Mouse (Mus musculus): Measurements from ENCODE around the gene Rln1. TPM values are rescaled to one million over a fixed set of nuclear protein-coding genes. Genes with fewer than 3 reads are reported as not detected.
A peak's percentile ranks its signal among the peaks of the same experiment; 100 is the strongest.

Gene Rln1
- total RNA-seq, 1 experiment: 3.4 TPM

GRCm38 (mm10) chr19:29368041-29368440, 33.6 kb upstream of the Rln1 start:
- DNase-seq (ENCODE audit: low read depth, low spot score): no peak
- Histone ChIP-seq H3K36me3 (ENCODE audit: control insufficient read depth, insufficient read depth, low read length, poor library complexity, severe bottlenecking) (no peaks in the 10 kb centered on the region), H3K27ac (ENCODE audit: insufficient read depth, low read depth, low read length, poor library complexity, severe bottlenecking) (no peak overlapping the region), H3K9ac (ENCODE audit: insufficient read depth, low read depth, low read length, poor library complexity, severe bottlenecking) (no peak overlapping the region), H3K9me3 (ENCODE audit: control insufficient read depth, insufficient read depth, low read depth, low read length) (no peaks in the 10 kb centered on the region), H3K4me3 (ENCODE audit: insufficient read depth in 1 of 2, low read depth in 1 of 2, low read length in 2 of 2, poor library complexity in 1 of 2, severe bottlenecking in 1 of 2) (no peak overlapping the region), H3K4me1 (ENCODE audit: control insufficient read depth in 2 of 2, insufficient read depth in 2 of 2, low read length in 2 of 2, poor library complexity in 1 of 2) (peaks cover 0 to 6% of the 10 kb centered on the region in 2 experiments; a peak in 2 of 4 replicates)
- in situ Hi-C loops (cut with MboI; ENCODE audit: low sequenced_read_pairs in 2 of 2, unreplicated experiment in 2 of 2): no loop called here
- TF ChIP-seq HCFC1 (IDR thresholded peaks at IDR 0.05; ENCODE audit: borderline replicate concordance, insufficient read depth, low read length): no peak
- no peak for TF ChIP-seq ZNF384 (IDR thresholded peaks at IDR 0.05; ENCODE audit: low read depth, low read length)
- no peak for TF ChIP-seq ZC3H11A (IDR thresholded peaks at IDR 0.05; ENCODE audit: borderline replicate concordance, low read depth, low read length)
- no peak for TF ChIP-seq MAFK (IDR thresholded peaks at IDR 0.05; ENCODE audit: insufficient read depth, low read depth, low read length)

- TF ChIP-seq CHD2 (IDR thresholded peaks at IDR 0.05; ENCODE audit: low read depth, low read length) (no peak), MAFK (IDR thresholded peaks at IDR 0.05; ENCODE audit: insufficient read depth, low read depth, low read length) (no peak), HCFC1 (IDR thresholded peaks at IDR 0.05; ENCODE audit: borderline replicate concordance, insufficient read depth, low read length) (no peak), ZNF384 (IDR thresholded peaks at IDR 0.05; ENCODE audit: low read depth, low read length) (no peak), ZC3H11A (IDR thresholded peaks at IDR 0.05; ENCODE audit: borderline replicate concordance, low read depth, low read length) (no peak)
- DNase-seq (ENCODE audit: low read depth, low spot score): peak; percentile 43
- Histone ChIP-seq H3K9ac (ENCODE audit: insufficient read depth, low read depth, low read length, poor library complexity, severe bottlenecking) (no peak within 1 kb of the TSS), H3K9me3 (ENCODE audit: control insufficient read depth, insufficient read depth, low read depth, low read length) (no peaks in the 10 kb centered on the region), H3K4me1 (ENCODE audit: control insufficient read depth in 2 of 2, insufficient read depth in 2 of 2, low read length in 2 of 2, poor library complexity in 1 of 2) (peaks cover 0 to 6% of the 10 kb centered on the region in 2 experiments; a peak in 2 of 4 replicates), H3K4me3 (ENCODE audit: insufficient read depth in 1 of 2, low read depth in 1 of 2, low read length in 2 of 2, poor library complexity in 1 of 2, severe bottlenecking in 1 of 2) (peak within 1 kb of the TSS in 1 of 2 experiments; percentile 51; a peak in 3 of 4 replicates), H3K36me3 (ENCODE audit: control insufficient read depth, insufficient read depth, low read length, poor library complexity, severe bottlenecking) (no peaks in the 10 kb centered on the region), H3K27ac (ENCODE audit: insufficient read depth, low read depth, low read length, poor library complexity, severe bottlenecking) (no peak within 1 kb of the TSS)
- in situ Hi-C loops (cut with MboI; ENCODE audit: low sequenced_read_pairs in 2 of 2, unreplicated experiment in 2 of 2): no loop called here
Measured at GRCm38 (mm10) chr19:29366969-29367622, 32.6 kb upstream of the Rln1 start, which contains the start of the genes Plgrkt and Cd274. Gene Plgrkt (minus strand): TSS chr19:29367390. Gene Cd274 (plus strand): TSS chr19:29367455.

DNA sequence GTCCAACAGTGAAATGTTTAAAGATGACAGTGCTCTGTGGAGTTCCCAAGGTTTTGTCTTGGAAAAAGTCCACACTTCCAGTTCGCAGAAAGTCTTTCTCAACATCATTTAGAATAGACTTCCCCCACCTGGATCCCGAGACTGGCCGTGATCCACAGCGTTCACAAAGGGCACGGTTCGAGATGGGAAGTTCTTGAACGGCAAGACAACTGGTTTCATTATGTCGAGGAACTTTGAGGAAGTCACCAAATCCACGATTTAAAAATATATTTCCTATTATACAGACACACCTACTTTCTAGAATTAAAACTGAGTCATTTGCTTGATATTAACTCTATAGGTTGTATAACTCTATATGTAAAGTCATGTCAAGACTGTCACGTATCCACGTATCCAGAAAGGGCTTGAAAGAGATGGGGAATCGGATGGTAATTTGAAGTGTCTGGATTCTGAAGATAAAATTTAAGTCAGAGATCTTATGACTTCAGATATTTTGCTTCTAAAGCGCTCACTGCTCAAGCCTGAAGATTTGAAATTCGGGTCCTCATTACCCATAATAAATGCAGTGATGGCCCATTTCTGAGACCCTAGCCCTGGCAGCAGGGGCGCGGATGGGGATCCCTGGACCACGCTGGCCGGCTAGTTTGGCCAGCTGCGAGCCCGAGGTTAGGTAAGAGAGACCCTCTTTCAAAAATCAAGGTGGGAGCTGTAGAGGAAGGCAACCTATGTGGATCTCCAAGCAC, 31.9 kb upstream of the Rln1 start:
- Histone ChIP-seq H3K9me3 (ENCODE audit: control insufficient read depth, insufficient read depth, low read depth, low read length) (no peaks in the 10 kb centered on the region), H3K4me3 (ENCODE audit: insufficient read depth in 1 of 2, low read depth in 1 of 2, low read length in 2 of 2, poor library complexity in 1 of 2, severe bottlenecking in 1 of 2) (no peak overlapping the region), H3K4me1 (ENCODE audit: control insufficient read depth in 2 of 2, insufficient read depth in 2 of 2, low read length in 2 of 2, poor library complexity in 1 of 2) (peaks cover 0 to 6% of the 10 kb centered on the region in 2 experiments; a peak in 2 of 4 replicates), H3K27ac (ENCODE audit: insufficient read depth, low read depth, low read length, poor library complexity, severe bottlenecking) (no peak overlapping the region), H3K36me3 (ENCODE audit: control insufficient read depth, insufficient read depth, low read length, poor library complexity, severe bottlenecking) (no peaks in the 10 kb centered on the region), H3K9ac (ENCODE audit: insufficient read depth, low read depth, low read length, poor library complexity, severe bottlenecking) (no peak overlapping the region)
- TF ChIP-seq HCFC1 (IDR thresholded peaks at IDR 0.05; ENCODE audit: borderline replicate concordance, insufficient read depth, low read length) (no peak), CHD2 (IDR thresholded peaks at IDR 0.05; ENCODE audit: low read depth, low read length) (no peak)
- in situ Hi-C loops (cut with MboI; ENCODE audit: low sequenced_read_pairs in 2 of 2, unreplicated experiment in 2 of 2): no loop called here
- DNase-seq (ENCODE audit: low read depth, low spot score): no peak

DNA sequence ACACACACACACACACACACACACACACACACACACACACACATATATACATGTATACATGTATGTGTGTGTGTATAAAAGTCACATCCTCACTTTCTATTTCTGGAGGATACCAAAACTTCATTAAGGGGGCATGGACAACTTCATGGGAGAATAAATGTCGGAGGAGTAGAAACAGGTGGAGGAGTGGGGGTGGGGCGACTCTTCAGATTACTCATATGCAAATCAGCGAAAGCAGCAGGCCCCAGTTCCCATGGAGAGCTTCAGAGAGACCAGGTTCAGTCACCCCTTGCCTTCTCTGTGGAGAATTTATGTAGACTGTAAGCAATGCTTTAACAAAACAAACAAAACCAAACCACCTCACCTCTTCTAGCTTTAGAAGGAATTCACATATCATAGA, 30.6 kb upstream of the Rln1 start:
- Histone ChIP-seq H3K9me3 (ENCODE audit: control insufficient read depth, insufficient read depth, low read depth, low read length) (no peaks in the 10 kb centered on the region), H3K9ac (ENCODE audit: insufficient read depth, low read depth, low read length, poor library complexity, severe bottlenecking) (no peak overlapping the region), H3K27ac (ENCODE audit: insufficient read depth, low read depth, low read length, poor library complexity, severe bottlenecking) (no peak overlapping the region), H3K4me1 (ENCODE audit: control insufficient read depth in 2 of 2, insufficient read depth in 2 of 2, low read length in 2 of 2, poor library complexity in 1 of 2) (peaks cover 0 to 6% of the 10 kb centered on the region in 2 experiments; a peak in 2 of 4 replicates), H3K36me3 (ENCODE audit: control insufficient read depth, insufficient read depth, low read length, poor library complexity, severe bottlenecking) (no peaks in the 10 kb centered on the region), H3K4me3 (ENCODE audit: insufficient read depth in 1 of 2, low read depth in 1 of 2, low read length in 2 of 2, poor library complexity in 1 of 2, severe bottlenecking in 1 of 2) (no peak overlapping the region)
- DNase-seq (ENCODE audit: low read depth, low spot score): peak; percentile 57
- in situ Hi-C loops (cut with MboI; ENCODE audit: low sequenced_read_pairs in 2 of 2, unreplicated experiment in 2 of 2): no loop called here
- TF ChIP-seq ZC3H11A (IDR thresholded peaks at IDR 0.05; ENCODE audit: borderline replicate concordance, low read depth, low read length) (no peak), HCFC1 (IDR thresholded peaks at IDR 0.05; ENCODE audit: borderline replicate concordance, insufficient read depth, low read length) (no peak), ZNF384 (IDR thresholded peaks at IDR 0.05; ENCODE audit: low read depth, low read length) (no peak), MAFK (IDR thresholded peaks at IDR 0.05; ENCODE audit: insufficient read depth, low read depth, low read length) (no peak), CHD2 (IDR thresholded peaks at IDR 0.05; ENCODE audit: low read depth, low read length) (no peak)

Data from ES-E14 (cell line).